Mouse (Mus musculus): Measurements from ENCODE around the gene Pla2g2c. TPM values are rescaled to one million over a fixed set of nuclear protein-coding genes. Genes with fewer than 3 reads are reported as not detected.

Gene Pla2g2c
- total RNA-seq, 2 experiments from 2014 or later, result 0.16 TPM; not detected in 1

DNA sequence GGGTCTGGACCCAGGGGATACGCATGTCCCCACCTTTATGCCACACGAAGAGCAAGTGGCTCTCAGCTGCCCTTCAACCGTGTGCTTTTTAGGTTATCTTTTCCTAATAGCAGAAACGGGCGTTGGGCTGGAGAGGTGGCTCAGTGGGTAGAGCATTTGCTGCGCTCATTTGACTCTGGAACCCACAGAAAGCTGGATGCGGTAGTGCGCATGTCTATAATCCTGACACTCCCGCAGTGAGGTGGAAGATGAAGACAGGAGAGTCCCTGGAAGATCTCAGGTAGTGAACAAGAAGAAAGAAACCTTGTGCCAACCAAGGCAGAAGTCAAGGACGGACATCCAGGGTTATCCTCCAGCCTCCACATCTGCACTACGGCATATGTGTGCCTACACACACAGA lies 15.3 kb upstream of the Pla2g2c start:
- DNase-seq, result no peak

DNA sequence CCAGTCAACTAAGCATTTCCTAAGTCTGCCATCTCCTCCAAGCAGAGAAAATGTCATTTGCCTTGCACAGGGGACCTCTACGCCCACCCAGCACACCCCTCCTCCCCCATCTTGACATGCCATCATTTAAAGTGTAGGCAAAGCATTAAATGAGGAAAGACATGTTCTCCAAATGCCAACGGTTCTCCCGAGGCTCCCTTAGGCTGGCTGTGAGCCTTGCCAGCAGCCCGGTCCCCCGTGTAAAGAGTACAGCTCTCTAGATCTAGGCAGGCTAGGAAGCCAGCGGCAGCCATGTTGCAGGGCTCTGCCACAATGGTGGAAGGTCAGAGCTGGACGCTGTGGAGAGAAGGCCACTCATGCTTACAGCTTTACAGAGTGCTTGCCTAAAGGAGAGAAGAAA lies 14.6 kb upstream of the Pla2g2c start:
- no peak for DNase-seq

DNA sequence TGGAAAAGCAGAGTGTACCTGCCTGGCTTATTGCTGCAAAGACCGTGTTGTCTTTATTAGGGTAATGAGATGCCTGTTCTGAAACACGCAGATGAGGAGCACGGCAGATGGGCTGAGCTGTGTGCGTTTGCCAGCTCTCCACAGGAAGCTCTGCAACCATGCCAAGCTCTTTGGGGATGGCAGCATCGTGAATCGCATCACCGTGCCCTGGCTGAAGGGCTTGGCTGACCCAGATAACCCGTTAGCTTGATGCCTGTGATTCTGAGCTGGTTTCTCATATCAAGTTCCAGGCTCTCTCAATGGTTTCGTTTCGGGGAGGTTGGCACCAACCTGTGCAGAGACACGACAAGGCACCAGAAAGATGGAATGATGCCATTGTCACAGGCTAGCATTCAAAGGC lies 14.0 kb upstream of the Pla2g2c start:
- DNase-seq, result no peak

DNA sequence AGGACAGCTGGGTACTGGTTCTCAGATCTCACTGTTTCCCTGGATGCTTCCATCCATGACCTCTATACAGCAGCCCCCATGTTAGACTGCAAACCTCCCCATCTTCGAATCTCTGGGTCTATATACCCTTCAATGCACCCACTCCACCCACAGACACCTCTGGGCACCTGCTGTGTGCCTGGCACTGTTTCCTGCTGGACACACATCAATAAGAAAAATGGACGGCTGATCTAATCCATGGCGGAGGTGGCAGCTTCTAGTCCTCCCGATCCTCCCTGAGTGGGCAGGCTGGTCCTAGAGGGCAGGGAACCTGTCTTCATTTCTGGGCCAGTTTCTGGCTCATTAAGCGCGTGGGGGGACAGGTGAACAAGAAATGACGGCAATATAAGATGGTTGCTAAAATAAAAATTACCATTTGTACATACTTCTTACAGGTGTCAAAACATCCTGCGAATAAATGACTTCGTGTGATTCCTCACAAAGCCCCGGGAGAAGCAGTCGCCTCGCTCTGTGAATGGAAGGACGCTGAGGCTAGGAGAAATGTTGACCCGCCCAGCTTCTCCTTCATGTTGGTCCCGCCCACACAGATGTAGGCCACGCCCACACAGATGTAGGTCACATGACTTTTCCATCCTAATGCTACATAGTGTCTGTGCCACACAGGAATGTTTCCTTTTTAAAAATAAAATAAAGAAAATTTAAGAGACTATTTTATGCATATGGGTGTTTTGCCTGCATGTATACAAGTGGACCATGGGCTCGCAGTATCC lies 13.4 kb upstream of the Pla2g2c start:
- DNase-seq, result no peak

DNA sequence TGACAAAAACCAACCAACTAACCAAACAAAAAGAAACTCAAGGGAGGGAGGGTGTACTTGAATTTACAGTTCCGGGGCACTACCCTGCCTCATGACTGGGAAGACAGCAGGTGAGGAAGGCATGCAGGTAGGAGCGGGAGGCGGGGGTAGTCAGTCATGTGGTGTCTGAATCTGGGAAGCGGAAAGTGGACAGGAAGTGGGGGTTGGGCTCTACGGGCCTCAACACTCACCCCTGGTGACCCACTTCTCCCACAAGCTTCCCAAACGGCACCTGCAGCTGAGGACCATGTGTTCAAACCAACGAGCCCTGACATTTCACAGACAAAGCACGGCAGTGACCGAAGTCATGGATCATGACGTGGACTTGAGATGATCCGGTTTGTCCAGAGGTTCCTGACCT lies 12.5 kb upstream of the Pla2g2c start:
- DNase-seq, result no peak

DNA sequence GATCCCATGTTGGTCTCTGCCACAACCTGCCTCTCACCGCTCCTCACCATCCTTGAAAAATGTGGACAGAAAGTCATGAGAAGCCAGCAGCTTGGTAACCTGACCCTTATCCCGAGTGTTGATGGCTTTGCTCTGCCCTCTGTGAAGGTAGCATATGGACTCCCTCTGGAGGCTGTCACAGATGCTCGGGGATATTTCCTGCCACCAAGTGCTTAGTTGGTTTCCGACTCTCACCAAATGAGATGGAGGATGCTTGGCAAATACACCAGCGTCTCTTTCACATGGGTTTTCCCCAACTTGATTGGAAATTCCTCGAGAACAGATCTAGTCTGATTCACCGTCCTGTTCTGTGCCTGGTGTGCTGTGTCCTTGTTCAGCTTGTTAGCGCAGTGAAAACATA lies 12.0 kb upstream of the Pla2g2c start:
- DNase-seq, result no peak

DNA sequence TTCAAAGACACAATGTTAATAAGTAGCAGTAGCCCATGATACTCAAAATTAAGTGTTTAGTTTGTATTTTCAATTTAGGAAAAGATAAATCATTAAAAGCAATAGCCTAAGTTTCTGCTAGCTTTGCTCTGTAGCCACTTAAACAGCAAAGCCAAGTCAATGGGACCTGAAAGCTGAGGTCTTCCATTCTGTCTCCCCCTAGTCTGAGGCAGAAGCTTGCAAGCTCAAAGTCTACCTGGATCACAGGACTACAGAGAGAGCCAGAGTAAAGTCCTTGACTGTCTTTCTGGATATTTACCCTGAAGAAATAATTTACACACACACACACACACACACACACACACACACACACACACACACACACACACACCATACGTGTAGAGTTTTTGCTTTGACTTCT lies 10.4 kb upstream of the Pla2g2c start:
- DNase-seq, result no peak

DNA sequence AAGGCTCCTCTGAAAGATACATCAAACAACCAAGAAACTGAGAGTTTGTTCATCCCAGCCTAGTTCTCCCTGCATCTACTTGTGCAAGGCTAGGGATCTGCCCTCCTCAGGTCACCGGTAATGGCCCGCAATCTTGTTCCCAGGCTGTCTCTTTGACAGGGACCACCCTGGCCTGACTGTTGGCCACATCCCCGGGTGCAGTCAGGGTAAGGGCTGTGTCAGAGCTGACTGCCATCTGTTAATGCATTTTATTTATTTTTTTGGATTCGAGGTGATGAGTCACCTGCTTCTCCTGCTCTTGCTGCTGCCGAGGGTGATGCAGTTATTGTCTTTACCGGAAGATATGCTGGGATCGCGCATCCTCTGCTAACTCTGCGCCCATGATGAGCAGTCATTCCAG lies 7.9 kb upstream of the Pla2g2c start:
- no peak for DNase-seq

DNA sequence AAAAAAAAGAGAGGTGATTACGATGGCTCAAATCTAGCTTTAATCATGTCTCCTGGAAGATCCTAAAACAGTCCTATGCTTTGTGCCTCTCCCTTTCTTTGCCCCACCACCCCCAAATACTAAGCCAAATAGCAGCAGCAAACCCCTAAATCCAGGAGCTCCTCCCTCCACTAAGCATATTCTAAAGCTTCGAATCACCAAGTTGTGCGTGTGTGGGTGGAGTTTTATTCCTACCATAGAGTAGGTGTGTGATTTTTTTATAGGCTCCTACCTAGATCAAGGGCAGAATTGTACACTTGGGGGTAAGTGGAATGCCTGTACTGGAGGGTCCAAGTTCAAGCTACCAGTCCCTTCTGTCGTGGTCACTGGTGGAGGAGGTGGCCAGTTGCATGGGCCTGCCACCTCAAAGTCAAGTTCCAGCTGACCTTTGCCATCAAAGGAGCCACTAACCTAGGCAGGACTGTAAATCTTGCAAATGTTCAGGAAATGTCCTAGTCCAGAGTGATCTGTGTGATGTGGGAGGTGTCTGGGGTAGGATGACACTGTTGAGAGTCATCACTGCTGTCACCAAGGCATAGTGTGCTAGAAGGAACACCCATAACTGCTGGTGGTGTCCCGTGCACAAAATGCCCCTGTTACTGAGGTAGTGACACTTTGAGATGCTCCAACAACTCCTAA lies 5.9 kb upstream of the Pla2g2c start:
- DNase-seq, result no peak

DNA sequence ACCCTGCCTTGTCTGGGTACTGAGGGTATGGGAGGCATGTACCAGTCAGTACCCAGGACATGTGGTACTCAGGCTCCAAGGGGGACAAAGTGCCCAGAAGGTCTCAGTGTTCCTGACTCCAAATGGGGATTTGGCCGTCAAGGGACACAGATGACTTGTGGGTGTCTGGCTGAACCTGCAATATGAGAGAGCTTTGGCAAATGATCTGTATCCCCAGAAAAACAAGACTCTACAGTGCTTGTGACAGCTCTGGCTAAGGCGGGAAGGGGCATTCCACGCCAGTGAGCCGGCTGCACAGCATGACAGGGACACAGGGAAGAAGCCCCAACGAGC lies 5.4 kb upstream of the Pla2g2c start:
- DNase-seq, result no peak

DNA sequence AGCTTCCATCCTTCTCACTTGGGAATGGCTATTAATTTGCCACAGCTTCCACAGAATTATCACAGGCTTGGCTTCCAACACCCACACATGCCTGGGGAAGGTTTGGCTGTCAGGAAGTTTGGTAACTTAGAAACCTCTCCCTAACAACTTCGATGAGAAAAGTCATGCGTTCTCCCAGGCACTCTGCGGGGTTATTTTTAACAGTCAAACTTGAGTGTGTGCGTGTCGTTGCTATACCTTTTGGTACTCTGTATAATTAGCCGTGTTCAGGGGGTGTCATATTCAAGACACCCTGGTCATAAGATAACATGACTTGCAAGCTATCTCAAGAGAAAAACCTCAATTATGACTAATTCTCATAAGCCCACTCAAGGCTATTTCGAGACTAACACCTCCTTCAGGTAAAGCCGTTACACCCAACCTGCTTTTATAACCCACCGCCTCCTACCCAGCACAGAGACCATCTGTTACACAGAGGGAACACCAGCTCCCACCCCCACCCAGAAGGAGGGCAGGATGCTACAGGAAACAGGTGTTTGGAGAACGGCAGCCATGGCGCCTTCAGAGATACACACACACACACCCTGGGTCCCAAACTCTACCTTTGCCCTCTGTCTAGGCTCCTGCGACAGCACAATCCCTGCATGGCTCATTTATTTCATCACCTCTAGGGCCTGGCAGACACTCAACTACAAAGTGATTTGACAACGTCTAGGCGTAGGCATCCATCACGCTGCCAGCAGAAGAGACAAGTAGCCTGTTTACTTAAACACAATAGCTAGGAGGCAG lies 905 bp upstream of the Pla2g2c start:
- DNase-seq, result no peak

DNA sequence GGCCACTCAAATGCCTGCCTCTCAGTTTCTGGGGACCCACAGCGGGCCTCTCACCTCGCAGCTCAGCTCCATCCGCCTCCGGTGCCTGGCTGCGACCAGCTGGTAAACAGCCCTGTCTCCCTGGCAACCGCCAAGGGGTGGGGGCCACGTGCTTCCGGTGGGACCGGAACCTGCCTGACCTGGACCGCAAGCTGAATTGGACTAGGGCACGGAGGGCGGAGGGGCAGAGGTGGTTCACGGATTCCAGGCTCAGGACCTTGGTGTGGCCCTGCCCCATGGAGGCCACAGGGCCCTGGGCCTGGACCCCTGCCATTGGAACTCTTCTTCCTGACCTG lies 502 bp downstream of the Pla2g2c start:
- peak; percentile 53 for DNase-seq

DNA sequence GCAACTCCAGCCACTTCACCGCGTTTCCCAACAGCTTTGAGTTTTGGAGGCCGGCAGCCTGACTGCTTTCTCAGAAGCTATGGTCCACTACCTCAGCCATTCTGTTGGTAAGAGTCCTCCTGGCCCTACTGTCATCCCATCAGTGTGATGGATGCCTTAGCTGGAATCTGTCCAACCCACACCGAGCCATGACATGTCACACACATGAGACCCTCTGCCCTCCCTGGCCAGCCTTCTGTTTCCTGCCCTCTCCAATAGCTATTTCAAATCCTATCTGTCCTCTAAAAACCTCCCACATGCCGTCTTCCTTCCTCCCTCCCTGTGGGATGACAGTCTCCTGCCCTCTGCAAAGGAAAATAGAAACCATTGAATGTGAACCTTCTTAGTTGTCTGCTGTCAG lies 1.2 kb downstream of the Pla2g2c start:
- DNase-seq, result no peak

DNA sequence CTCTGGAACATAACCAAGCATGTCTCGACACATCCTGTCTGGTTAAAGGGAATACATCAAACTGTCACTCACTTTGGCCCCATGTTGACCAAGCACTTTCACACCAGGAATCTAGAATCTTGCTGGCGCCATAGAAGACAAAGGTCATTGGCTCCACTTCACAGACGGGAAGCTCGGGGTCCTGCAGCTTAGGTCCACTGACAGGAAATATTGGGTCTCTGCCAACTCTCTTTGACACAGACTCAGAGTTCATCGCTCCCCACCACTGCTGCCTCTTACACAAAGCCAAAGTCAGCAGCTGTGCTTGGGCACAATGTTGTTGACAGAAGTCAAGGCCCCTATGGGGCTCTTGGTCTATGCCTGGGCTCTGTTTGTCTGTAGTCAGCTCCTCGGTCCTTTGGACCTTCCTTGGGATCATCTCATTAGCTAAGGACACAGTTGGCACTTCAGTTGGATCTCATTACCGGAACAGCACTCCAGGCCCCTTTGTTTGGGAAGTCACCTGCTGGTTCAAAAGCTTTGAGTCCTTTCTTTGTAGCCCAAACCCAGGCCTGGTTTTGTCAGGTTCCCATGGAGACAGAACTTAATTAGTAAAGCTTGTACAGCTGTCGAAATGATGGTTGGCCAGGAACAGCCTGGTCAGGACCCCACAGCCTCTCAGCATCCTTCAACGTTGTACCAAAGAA lies 4.6 kb downstream of the Pla2g2c start:
- DNase-seq, result no peak

DNA sequence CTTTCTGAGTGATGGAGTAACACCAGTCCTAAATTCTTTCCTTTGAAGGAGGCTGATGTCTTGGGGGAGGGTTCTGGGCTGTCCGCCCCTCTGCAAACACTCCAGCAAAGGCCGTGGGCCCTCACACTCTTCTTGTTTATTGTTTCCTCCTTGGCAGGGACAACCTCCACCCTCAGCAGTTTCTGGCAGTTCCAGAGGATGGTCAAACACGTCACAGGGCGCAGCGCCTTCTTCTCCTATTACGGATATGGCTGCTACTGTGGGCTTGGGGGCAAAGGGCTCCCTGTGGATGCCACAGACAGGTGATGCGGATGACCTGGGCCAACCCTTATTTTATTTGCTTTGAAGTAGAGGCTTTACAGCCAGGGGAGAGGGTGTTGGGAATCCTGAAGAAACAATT lies 9.5 kb downstream of the Pla2g2c start:
- no peak for DNase-seq

DNA sequence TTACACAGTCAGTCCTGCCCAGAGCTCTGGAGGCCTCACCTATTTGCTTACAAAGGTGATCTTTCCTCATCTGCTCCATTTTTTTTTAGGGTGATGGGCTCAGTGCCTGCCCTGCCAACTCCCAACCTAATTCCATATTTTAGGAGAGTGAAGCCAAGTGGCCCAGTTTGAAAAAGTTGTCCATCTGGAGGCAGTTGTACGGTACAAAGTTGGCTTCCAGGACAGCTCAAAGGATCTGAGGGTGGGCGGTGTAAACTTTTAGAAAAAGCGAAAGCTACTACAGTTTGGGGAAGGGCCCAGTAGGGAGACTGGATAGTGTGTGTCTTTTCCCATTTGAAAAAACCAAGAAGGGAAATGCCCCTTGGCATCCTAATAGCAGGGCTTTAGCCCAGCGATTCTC lies 10.3 kb downstream of the Pla2g2c start:
- no peak for DNase-seq

DNA sequence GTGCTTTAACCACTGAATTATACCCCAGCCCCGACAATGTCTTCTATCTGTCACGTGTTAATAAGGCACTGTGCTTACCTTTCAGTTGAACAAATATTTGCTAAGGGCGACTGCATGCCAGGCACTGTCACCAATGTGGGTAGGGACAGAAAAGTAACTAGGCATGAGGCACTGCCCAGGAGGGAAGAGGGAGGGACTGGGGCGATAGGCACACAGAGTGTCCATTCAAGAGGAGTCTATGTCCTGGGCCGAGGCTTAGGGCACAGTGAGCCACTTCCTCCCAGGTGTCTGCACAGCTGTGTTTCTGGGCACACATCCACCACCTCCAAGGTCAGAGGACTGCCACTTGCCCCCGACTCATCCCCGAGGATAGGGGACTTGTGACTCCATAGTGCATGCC lies 12.4 kb downstream of the Pla2g2c start, which contains the start of gene Ubxn10:
TSS of gene Ubxn10 (minus strand) at position 137 of the 400 bp plus-strand sequence.
- no peak for DNase-seq

DNA sequence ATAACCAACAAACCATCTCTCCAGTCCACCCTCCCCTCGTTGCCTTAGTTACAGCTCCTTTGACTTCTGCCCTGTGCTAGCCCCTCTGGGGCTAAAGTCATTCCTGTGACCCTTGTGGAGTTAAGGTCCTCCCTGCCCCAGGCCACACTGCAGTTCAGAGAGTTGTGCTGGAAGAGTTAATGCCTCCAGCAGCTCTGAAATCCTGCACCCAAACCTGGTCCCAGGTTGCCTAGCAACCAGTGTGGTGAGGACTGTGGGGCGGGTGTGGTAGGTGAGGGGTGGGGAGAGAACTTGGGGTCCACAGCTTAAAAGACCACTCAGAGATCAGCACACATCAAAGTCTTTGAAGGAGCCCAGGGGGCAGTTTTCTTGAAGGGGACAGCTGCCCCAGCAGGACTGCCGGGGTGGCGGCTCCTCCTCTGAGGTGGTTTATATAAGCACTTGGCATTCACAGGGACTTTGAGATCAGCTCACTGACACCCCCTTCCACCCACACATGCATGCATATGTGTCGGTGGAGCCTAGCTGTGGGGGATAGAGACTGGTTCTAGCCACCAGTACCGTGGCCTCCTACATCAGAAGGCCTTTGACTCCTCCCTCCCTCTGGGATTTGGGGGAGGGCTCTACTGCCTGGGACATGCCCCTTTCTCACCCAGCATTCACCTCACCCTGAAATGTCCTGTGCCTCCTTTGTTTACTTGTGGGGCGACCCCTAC lies 14.7 kb downstream of the Pla2g2c start:
- no peak for DNase-seq

DNA sequence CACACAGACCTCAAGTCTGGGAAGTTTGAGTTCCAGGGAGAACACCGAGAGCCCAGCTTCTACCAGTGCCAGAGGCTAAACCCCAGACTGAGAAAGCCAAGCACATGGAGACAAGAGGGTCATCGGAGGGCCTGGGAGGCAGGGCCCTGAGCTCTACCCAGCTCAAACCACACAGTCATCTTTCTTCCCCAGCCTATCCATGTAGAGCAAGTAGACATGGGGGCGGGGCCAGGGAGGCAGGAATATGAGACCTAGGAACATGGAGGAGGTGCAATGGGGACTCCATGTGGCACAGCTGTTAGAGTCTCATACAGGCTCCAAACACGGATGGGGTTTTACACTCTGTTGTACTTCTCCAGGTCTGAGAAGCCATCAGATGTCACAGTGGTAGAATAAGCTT lies 21.3 kb downstream of the Pla2g2c start:
- DNase-seq, result peak; percentile 41

DNA sequence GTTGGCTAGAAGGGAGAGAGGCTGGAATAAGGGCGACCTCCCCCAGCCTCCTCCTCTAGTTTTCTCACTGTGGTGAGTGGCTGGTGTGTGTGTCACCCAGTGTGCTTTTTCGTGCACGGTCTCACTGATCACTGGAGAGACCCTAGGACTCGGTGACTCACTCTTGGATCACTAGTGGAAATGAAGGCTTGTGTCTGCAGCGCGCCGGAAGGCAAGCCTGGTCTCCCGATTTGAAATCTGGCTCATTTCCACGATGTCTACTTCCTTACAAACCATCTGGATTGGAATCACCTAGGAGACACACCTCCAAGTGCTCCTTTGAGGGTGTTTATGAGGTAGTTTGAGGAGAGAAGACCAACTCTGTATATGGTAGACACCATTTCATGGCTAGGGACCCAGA lies 22.3 kb downstream of the Pla2g2c start:
- DNase-seq, result no peak

DNA sequence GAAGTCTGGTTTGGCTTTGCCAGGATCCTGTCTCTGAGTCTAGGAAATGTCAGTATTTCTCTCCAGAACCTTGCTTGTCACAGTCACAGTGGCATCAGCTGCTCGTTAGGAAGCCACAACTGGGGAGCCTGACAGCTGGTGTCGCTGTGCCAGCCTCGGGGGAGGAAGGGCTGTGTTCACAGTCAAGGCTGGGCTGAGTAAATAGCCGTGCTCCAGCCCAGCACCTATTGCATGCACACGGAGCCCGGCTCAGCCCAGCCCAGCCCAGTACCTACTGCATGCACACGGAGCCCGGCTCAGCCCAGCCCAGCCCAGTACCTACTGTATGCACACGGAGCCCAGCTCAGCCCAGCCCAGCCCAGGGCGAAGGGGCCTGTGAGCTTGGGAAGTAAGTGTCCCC lies 23.3 kb downstream of the Pla2g2c start:
- peak; percentile 33 for DNase-seq

DNA sequence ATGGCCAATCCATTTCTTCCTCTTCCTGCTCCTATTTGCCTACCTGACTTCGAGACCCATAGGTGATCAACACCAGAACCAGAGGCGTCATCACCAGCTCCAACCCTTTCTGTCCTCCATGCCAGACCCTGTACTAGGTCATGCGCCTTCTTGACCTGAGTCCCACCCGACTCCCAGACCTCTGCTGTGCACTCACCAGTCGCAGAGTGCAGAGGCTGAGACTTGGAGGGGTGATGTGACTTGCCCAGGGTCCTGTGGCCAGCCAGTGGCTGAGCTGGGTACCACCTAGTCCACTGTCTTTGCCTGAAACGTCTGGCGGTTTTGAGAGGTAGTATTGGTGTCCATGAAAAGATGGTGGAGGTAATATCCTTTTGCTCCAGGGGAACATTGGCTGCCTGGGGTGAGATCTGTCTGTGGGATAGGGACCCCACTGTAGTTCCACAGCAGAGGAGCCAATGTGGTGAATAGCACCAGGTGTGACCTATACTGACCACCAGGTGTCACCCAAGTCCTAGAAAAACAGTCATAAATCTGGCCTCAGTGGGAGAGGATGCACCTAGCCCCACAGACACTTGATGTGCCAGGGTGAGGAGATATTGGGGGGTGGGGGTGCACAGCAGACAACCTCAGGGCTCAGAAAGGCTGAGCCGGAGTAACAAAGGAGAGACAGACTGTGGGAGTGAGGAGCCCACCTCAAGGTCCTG lies 23.9 kb downstream of the Pla2g2c start:
- peak; percentile 29 for DNase-seq
